Mouse (Mus musculus) hindbrain, postnatal 0 days (tissue): ENCODE measurements around the gene Nosip. TPM values are rescaled to one million over a fixed set of nuclear protein-coding genes. Genes with fewer than 3 reads are reported as not detected.

Experiments used
- ATAC-seq: fragments of 200-750 bp; cut with Nextera tagmentation; 2 replicates; pipeline ENCODE4 v1.8.0; 2017; ENCODE audit warnings: mild to moderate bottlenecking, moderate TSS enrichment, moderate library complexity
- DNase-seq: peaks from one replicate; pipeline ENCODE4 v3.0.0-alpha.2; 2015; ENCODE audit warnings: low spot score
- H3K27ac ChIP-seq: fragments of 300-500 bp; sonication (generic); 2 replicates; pipeline ENCODE4 v1.5.1; 2014; ENCODE audit warnings: mild to moderate bottlenecking
- H3K27me3 ChIP-seq: fragments of 300-500 bp; sonication (generic); 2 replicates; pipeline ENCODE4 v1.6.1; 2014; ENCODE audit warnings: low read length, mixed read lengths; ENCODE audit not compliant: insufficient read depth
- H3K36me3 ChIP-seq: fragments of 300-500 bp; sonication (generic); 2 replicates; pipeline ENCODE4 v1.6.1; 2014; ENCODE audit warnings: low read length, mixed read lengths; ENCODE audit not compliant: insufficient read depth
- H3K4me1 ChIP-seq: fragments of 300-500 bp; sonication (generic); 2 replicates; pipeline ENCODE4 v1.6.1; 2014; ENCODE audit warnings: antibody characterized with exemption, low read length, mixed read lengths; ENCODE audit not compliant: insufficient read depth
- H3K4me2 ChIP-seq: fragments of 300-500 bp; sonication (generic); 2 replicates; pipeline ENCODE4 v1.6.1; 2014; ENCODE audit warnings: low read depth, mild to moderate bottlenecking, low read length, moderate library complexity, mixed read lengths
- H3K4me3 ChIP-seq: fragments of 300-500 bp; sonication (generic); 2 replicates; pipeline ENCODE4 v1.5.1; 2014; ENCODE audit warnings: low read length
- H3K9ac ChIP-seq: fragments of 300-500 bp; sonication (generic); replicated peaks from 2 replicates; pipeline ENCODE4 v1.6.1; 2014; ENCODE audit warnings: mild to moderate bottlenecking, low read length, moderate library complexity, mixed read lengths
- H3K9me3 ChIP-seq: fragments of 300-500 bp; sonication (generic); 2 replicates; pipeline ENCODE4 v1.6.1; 2016; ENCODE audit warnings: low read length, mixed read lengths
- CTCF ChIP-seq: IDR thresholded peaks from 2 replicates; pipeline ENCODE4 v1.5.1; 2016; ENCODE audit warnings: antibody characterized with exemption, control low read depth, low read depth
- WGBS: fragments of 180-500 bp; shearing (Covaris S2); extraction: QIAGEN DNeasy Blood & Tissue Kit; methylation state at CpG from one replicate; pipeline ENCODE4 v1.1.7; 2014; 5-methylcytosine and 5-hydroxymethylcytosine counted together
- polyA plus RNA-seq: library from polyadenylated mRNA; unstranded; fragments of >200 nt; fragmentation: Nextera tagmentation; extraction: Ambion mirVana; gene quantifications from 2 replicates; pipeline ENCODE4 v1.2.1, GENCODE M21; 2015
- total RNA-seq: library from RNA; depleted of rRNA; stranded (reverse); fragments of >200 nt; gene quantifications from 2 replicates; pipeline ENCODE4 v1.2.3, GENCODE M21; 2014; rRNA removed

Gene Nosip
- 72.9 and 83.1 TPM in 2 replicates for total RNA-seq
- 64.5 and 67.4 TPM in 2 replicates for polyA plus RNA-seq

DNA sequence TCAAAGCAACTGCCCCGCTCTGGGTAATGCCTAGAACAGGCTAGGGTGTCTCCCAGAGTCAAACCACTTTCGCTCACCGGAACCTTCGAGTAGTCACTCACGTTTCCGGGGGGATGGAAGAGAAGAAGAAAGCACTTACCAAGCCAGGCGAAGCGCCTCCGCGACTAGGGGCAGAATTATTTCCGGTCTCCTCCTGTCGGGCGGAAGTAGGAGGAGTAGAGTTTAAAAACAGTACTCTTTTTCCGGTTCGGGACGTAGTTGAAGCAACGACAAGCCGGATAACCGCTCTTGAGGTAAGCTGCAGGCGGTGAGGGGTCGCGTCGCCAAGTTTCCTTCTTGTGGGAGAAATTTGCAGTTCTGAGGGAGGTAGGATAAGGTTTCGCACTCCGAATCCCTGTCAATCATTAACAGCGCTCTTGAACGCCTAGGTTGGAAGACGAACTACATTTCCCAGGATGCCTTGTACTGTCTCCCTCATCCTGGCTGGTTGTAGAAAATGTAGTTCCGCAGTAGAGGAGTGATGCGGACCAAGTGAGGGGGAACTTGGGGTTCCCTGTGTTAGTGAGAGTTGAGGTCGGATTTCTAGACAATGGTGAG, at the start of gene Nosip, which contains the start of gene Prrg2:
Nosip (plus strand) TSS at position 191 of the 597 bp plus-strand sequence.
Prrg2 (minus strand) TSS at position 439 of the 597 bp plus-strand sequence.
- Histone ChIP-seq H3K9me3 (no peaks in the 10 kb centered on the region), H3K27me3 (no peaks in the 10 kb centered on the region), H3K27ac (peak within 1 kb of the TSS; percentile 85), H3K4me3 (peak within 1 kb of the TSS; percentile 54), H3K4me1 (peaks cover 11% of the 10 kb centered on the region), H3K4me2 (peak within 1 kb of the TSS; percentile 56), H3K9ac (peak within 1 kb of the TSS; percentile 47), H3K36me3 (no peaks in the 10 kb centered on the region)
- WGBS: under 1% methylated on average over 31 of the region's 31 CpGs
- TF ChIP-seq CTCF: peak; percentile 48
- ATAC-seq (peak; percentile 90), DNase-seq (peak; percentile 98)

DNA sequence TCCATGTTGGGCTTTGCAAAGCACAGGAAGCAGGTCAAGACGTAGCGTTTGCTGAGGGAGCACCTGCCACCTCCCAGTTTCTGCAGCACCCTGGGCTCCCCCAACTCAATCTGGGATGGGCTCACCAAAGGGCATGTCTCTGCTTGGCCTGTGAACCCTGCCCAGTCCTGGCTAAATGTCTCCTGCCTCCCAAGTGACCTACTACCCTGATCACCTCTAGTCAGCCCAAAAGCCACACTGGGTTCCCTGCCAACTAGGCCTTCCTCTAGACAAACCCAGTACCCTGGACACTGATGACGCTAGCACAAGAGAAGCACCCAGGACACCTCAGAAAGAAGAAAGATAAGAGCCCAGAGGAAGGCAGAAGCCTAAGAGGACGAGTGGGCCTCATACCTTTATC, 49.4 kb upstream of the Nosip start:
- TF ChIP-seq CTCF: no peak
- ATAC-seq: no peak
- no peak overlapping the region for H3K4me3 ChIP-seq
- 88% methylated on average over 4 of the region's 4 CpGs for WGBS
- no peak for DNase-seq
- no peak overlapping the region for H3K4me2 ChIP-seq
- H3K4me1 ChIP-seq: peaks cover 14% of the 10 kb centered on the region
- H3K27ac ChIP-seq: no peak overlapping the region
- H3K9me3 ChIP-seq: no peaks in the 10 kb centered on the region
- peaks cover 37% of the 10 kb centered on the region for H3K36me3 ChIP-seq
- H3K27me3 ChIP-seq: no peaks in the 10 kb centered on the region
- H3K9ac ChIP-seq: no peak overlapping the region

DNA sequence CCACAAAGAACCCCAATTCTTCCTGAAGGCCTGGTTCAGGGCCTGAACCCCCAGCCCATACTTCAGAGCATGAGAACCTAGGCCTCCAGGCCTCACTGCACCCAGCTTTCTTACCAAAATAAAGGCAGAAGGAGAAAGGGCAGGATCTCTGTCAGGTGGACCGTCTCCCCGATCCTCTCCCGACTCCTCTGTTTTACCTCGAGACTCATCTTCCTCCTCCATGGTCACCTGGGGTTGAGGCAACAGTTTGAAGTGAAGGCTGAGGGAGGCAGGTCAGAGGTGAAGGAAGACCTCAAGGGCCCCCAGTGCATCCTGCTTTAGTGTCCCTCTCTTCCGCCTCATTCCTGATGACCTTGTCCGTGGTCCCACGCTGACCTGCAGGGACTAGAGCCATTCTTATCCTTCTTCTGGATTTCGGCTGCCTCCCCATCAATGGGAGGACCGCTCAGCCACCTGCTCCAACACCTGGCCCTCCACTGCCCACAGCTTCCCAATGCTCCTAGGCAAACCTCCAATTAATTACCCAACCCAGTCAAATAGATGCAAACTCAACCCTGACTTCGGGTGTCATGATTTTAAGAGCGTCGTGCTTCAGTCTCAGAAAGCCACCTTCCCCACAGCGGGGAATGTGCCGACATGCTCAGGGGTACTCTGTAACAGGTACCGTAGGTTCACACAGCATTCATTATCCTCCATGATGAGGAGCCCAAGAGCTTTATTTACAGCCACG, 48.7 kb upstream of the Nosip start:
- no peak overlapping the region for H3K27ac ChIP-seq
- 94% methylated on average over 16 of the region's 16 CpGs for WGBS
- DNase-seq: no peak
- ATAC-seq: no peak
- H3K4me1 ChIP-seq: peaks cover 14% of the 10 kb centered on the region
- no peak overlapping the region for H3K4me3 ChIP-seq
- H3K27me3 ChIP-seq: no peaks in the 10 kb centered on the region
- H3K36me3 ChIP-seq: peaks cover 35% of the 10 kb centered on the region
- no peak overlapping the region for H3K9ac ChIP-seq
- TF ChIP-seq CTCF: no peak
- no peaks in the 10 kb centered on the region for H3K9me3 ChIP-seq
- H3K4me2 ChIP-seq: no peak overlapping the region

DNA sequence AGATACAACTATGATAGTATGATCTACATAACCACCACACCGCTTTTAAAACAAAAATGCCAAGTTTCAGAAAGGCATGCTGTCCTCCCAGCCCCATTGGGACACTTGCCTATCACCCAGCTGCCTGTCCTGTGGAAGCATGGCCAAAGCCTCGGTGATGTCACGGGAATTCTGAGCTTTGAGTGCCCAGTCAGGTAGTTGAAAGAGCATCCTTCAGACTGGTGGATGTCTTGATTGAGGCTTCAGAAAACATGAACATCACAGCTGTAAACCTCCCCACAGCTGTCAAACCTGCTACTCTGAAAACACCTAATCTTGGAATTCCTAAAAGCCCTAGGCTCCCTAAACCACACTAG, 48.2 kb upstream of the Nosip start:
- TF ChIP-seq CTCF: no peak
- Histone ChIP-seq H3K4me3 (no peak overlapping the region), H3K9ac (0 out of 2 replicates have a peak overlapping the region, but pooled peaks have one; percentile 21), H3K4me1 (peaks cover 14% of the 10 kb centered on the region), H3K27me3 (no peaks in the 10 kb centered on the region), H3K9me3 (no peaks in the 10 kb centered on the region), H3K4me2 (no peak overlapping the region), H3K36me3 (peaks cover 35% of the 10 kb centered on the region), H3K27ac (no peak overlapping the region)
- no peak for DNase-seq
- ATAC-seq: no peak
- WGBS: 93% methylated on average over 3 of the region's 3 CpGs

DNA sequence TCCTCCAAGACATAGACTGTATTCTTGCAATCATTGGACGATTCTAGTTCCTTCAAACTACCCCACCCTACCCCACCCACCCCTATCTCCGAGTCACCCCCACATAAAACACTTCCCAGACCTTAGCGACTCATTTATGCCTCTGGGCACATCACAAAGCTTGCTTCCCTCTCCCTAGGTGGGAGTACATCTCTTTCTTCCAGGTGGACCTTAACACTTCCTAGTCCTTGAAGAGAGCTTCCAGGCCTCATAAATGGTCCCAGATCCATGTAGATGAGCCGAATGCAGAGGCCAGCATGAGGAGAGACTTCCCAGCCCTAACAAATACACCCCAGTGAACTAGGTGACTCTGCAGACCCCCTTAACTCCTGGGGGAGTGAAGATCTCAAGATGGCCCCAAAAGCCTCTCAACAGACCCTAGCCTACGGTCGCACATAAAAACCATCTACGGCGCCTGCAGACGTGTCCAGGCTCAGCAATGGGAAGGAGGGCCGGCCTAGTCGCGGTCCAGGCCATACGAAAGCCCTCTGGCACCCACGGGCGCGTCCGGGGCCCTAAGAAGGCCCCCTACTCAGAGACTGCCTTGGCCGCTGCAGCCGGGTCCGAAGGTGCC, 46.8 kb upstream of the Nosip start:
- TF ChIP-seq CTCF: no peak
- 2% methylated on average over 20 of the region's 20 CpGs for WGBS

DNA sequence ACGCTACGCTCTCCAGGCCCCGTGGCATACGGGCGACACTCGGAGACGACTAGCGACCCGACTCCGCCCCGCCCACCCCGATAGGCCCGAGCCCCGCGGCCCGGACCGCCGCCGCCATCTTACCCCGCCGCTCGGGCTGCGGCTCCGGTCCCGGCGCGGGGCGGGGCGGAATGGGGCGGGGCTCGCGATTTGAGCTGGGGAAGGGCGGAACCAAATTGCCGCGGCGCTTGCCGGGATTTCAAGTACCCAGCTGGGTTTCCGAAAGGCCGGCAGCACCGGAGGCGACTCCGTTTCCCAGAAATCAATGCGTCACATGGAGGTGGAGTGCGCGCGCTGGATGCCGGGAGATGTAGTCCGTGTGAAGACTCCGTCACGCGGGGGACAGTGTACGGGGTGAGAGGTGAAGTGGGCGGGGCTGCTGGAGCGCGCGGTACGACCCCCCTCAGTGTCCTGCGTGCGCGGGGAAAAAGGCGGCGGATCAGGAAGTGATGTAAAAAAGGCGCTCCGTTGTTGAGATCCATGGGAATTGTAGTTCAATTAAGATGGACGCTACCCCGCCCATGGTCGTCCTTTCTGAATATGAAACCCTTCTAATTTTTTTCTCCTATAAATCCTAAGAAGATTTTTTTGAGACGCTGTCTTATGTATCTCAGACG, 46.1 kb upstream of the Nosip start, which contains the start of gene Scaf1:
Scaf1 (minus strand) TSS at position 407 of the 656 bp plus-strand sequence.
- H3K36me3 ChIP-seq: peaks cover 22% of the 10 kb centered on the region
- DNase-seq (peak; percentile 100), ATAC-seq (peak; percentile 95)
- H3K27me3 ChIP-seq: no peaks in the 10 kb centered on the region
- H3K9me3 ChIP-seq: no peaks in the 10 kb centered on the region
- H3K4me3 ChIP-seq: peak within 1 kb of the TSS; percentile 65
- TF ChIP-seq CTCF: no peak
- H3K4me1 ChIP-seq: peaks cover 14% of the 10 kb centered on the region
- peak within 1 kb of the TSS; percentile 83 for H3K27ac ChIP-seq
- 1% methylated on average over 67 of the region's 69 CpGs for WGBS
- peak within 1 kb of the TSS; percentile 89 for H3K9ac ChIP-seq
- H3K4me2 ChIP-seq: peak within 1 kb of the TSS; percentile 96

More for the DNA sequence above, 46.8 kb upstream of the Nosip start:
- Histone ChIP-seq H3K4me3 (peak overlapping the region; percentile 65), H3K27me3 (no peaks in the 10 kb centered on the region), H3K9ac (peak overlapping the region; percentile 89), H3K9me3 (no peaks in the 10 kb centered on the region), H3K4me1 (peaks cover 14% of the 10 kb centered on the region), H3K36me3 (peaks cover 24% of the 10 kb centered on the region), H3K27ac (peak overlapping the region; percentile 83), H3K4me2 (peak overlapping the region; percentile 81)
- ATAC-seq: no peak
- DNase-seq: no peak
